Mouse (Mus musculus) forebrain, embryonic 10.5 days (tissue): Measurements from ENCODE around the gene Stab2. TPM values are rescaled to one million over a fixed set of nuclear protein-coding genes. Genes with fewer than 3 reads are reported as not detected.

ENCODE experiments used
- DNase-seq: peaks from one replicate; pipeline ENCODE4 v3.0.0-alpha.2; 2017; ENCODE audit warnings: low spot score; ENCODE audit errors: extremely low spot score
- H3K27ac ChIP-seq: fragments of 300-500 bp; sonication (generic); 2 replicates; pipeline ENCODE4 v1.5.1; 2016; ENCODE audit warnings: mild to moderate bottlenecking
- H3K27me3 ChIP-seq: fragments of 300-500 bp; sonication (generic); 2 replicates; pipeline ENCODE4 v1.6.1; 2016; ENCODE audit warnings: mild to moderate bottlenecking; ENCODE audit not compliant: poor library complexity, severe bottlenecking
- H3K36me3 ChIP-seq: fragments of 300-500 bp; sonication (generic); replicated peaks from 2 replicates; pipeline ENCODE4 v1.6.1; 2016; ENCODE audit warnings: mild to moderate bottlenecking, moderate library complexity
- H3K4me1 ChIP-seq: fragments of 300-500 bp; sonication (generic); 2 replicates; pipeline ENCODE4 v1.6.1; 2016
- H3K4me3 ChIP-seq: fragments of 300-500 bp; sonication (generic); 2 replicates; pipeline ENCODE4 v1.5.1; 2016; ENCODE audit warnings: mild to moderate bottlenecking, moderate library complexity
- H3K9me3 ChIP-seq: fragments of 300-500 bp; sonication (generic); 2 replicates; pipeline ENCODE4 v1.6.1; 2016; ENCODE audit warnings: mild to moderate bottlenecking, moderate library complexity
- whole genome bisulfite sequencing: fragments of 180-500 bp; shearing (Covaris S2); methylation state at CpG from one replicate; pipeline ENCODE4 v1.1.7; 2016; 5-methylcytosine and 5-hydroxymethylcytosine counted together
- polyA plus RNA-seq: library from polyadenylated mRNA; unstranded; fragments of >200 nt; fragmentation: Nextera tagmentation; extraction: Ambion mirVana; gene quantifications from 2 replicates; pipeline ENCODE4 v1.2.1, GENCODE M21; 2016

Gene Stab2
- polyA plus RNA-seq, 1 experiment from 2014 or later, result 0.06 TPM

DNA sequence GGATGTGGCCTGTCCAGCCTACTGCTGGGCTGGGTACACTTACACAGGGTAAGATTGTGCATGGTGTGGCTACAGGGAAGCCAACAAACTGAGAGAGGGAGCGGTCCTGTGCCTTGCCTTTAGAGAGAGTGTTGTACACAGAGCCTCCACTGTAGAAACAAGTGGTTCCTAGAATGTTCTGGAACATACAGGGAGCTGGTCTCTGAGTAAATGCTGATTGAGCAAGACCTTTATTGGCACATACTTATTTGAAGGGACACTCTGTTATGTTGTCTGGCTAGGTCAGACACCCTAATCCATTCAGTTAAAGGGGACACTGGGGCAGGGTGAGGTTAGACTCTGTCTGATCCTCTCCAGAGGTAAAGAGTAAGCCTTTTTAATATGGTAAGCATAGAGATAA, 84.2 kb downstream of the Stab2 start:
- no peaks in the 10 kb centered on the region for H3K9me3 ChIP-seq
- no peak for DNase-seq
- WGBS, result 81% methylated on average over 1 of the region's 1 CpGs
- H3K4me3 ChIP-seq, result no peak overlapping the region
- H3K27ac ChIP-seq, result no peak overlapping the region
- H3K4me1 ChIP-seq, result no peaks in the 10 kb centered on the region
- H3K27me3 ChIP-seq, result no peaks in the 10 kb centered on the region
- no peaks in the 10 kb centered on the region for H3K36me3 ChIP-seq

DNA sequence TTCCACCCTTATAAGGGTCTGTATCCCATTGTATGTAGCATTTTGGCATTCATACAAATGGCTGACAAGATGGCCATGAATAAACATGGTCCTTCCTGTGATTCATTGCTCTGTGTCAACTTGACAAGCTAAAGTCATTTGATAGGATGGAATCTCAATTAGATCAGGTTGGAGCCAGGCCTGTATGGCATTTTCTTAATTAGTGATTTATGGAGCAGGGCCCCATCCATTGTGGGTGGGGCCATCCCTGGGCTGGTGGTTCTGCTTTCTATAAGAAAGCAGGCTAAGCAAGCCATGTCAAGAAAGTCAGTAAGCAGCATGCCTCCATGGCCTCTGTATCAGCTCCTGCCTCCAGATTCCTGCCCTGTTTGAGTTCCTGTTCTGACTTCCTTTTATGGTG, 92.2 kb downstream of the Stab2 start:
- no peak for DNase-seq
- Histone ChIP-seq H3K27me3 (no peaks in the 10 kb centered on the region), H3K9me3 (no peaks in the 10 kb centered on the region), H3K4me1 (no peaks in the 10 kb centered on the region), H3K36me3 (no peaks in the 10 kb centered on the region), H3K4me3 (no peak overlapping the region), H3K27ac (no peak overlapping the region)

DNA sequence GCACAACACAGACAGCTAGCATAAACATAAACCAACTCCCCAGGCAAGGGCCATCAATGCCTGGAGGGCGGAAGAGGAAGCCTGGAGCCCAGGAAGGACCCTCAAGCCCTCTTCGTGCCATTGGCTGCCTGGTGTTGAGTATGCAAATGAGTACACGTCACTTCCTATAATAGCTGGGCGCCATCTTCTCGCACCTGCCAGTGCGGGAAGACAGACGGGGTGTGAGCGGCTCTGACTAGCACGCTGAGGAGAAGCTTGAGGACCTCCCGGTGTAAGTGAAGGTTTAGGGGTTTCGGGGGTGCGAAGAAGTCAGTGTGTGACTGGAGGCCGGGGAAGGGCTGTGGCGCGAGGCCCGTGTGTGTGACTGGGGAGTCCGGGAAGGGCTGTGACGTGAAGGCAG, 99.3 kb downstream of the Stab2 start:
- Histone ChIP-seq H3K4me1 (no peaks in the 10 kb centered on the region), H3K27ac (no peak overlapping the region), H3K4me3 (no peak overlapping the region), H3K36me3 (no peaks in the 10 kb centered on the region), H3K9me3 (no peaks in the 10 kb centered on the region), H3K27me3 (no peaks in the 10 kb centered on the region)
- DNase-seq, result no peak
- 95% methylated on average over 18 of the region's 18 CpGs for WGBS

DNA sequence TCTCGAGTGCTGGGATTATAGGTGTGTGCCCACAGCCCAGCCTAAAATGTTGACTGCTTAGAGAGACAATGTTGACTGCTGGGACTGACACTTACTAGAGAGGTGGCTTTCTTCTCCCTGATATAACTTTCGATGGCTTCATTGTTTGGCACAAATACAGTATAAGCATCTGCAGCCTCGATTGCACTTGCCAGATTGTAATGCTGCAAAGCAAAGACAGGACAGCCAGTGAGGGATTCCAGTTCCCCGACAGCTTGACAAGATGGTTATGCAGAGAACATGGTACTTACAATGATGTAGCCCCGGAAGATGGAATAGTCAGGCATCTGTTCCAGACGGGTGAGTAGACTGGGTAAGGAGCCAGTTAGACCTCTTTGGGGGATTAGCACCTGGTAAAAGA, 100.8 kb downstream of the Stab2 start:
- Histone ChIP-seq H3K27ac (no peak overlapping the region), H3K9me3 (no peaks in the 10 kb centered on the region), H3K27me3 (no peaks in the 10 kb centered on the region), H3K4me1 (no peaks in the 10 kb centered on the region), H3K4me3 (no peak overlapping the region), H3K36me3 (no peaks in the 10 kb centered on the region)
- DNase-seq, result no peak
- WGBS, result 87% methylated on average over 6 of the region's 6 CpGs

DNA sequence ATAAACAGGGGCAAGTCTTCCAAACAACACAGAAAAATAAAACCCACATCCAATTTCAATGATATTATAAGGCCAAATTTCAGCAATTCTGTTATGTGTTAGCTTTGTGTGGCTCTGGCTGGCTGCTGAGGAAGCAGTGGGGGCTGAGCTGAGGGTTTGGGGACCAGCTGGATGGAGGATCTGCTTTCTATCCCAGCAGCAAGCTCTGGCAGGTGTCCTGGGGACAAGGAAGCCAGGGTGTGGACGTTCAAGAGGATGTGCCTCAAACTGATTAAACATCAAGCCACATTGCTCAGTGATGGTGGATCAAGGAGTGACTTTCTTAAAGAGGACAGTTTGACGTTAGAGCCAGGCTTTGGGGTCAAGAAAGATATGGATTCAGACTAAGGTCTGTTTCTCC, 112.3 kb downstream of the Stab2 start:
- no peaks in the 10 kb centered on the region for H3K36me3 ChIP-seq
- 86% methylated on average over 2 of the region's 2 CpGs for WGBS

DNA sequence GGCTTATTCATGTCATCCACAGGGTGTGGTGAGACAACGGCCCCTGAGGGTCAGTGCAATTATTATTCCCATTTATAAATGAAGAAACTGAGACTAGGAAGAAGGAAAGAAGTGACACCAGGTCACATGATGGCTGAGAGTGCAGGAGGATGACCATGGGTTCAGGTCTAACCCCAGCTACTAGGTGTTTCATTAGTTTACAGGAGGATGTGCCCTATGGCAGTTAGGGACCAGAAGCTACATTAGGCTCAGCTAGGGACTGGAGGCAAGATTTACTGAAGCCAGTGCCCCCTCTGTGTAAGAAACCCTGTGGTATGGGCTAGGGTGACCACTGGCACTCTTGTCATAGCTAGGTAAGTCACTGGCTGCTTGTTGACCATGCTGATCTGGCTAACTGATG, 116.8 kb downstream of the Stab2 start:
- 90% methylated on average over 1 of the region's 1 CpGs for WGBS

More for the DNA sequence above, 112.3 kb downstream of the Stab2 start:
- DNase-seq, result no peak
- no peak overlapping the region for H3K4me3 ChIP-seq
- H3K4me1 ChIP-seq, result peaks cover 10% of the 10 kb centered on the region
- H3K9me3 ChIP-seq, result no peaks in the 10 kb centered on the region
- peaks cover 9% of the 10 kb centered on the region for H3K27me3 ChIP-seq
- no peak overlapping the region for H3K27ac ChIP-seq

DNA sequence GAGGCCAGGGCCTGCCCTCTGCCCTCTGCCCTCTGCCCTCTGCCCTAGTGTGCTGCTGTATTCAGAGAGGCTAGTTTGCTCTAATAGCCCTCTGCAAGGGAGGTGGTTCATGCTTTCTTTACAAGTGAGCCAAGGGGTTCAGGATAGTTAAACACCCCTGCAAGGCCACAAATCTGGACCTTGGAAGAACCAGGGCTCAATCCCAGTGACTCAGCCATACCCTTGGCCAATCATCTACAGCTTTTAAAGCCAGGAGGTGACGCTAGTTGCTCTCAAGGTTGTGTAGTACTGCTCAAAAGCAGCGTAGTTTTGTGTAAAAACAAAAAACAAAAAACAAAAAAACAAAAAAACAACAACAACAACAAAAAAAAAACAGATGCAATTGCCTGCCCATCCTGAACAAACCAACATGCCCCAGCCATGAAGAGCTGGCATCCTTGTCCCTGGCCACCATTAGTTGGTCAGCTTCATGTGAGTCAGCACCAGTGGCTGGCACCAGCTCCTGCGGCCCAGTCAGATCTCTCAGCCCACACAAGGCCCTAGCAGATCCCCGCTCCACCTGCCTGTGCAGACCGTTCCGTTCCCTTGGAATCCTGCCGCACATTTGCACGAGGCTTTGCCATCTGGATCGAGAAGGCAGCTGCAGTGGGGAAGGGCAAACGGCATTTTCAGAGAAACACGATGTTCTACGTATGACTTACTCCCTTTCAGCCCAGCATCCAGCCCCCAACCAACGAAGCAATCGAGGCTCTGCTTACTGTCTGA, 117.5 kb downstream of the Stab2 start:
- Histone ChIP-seq H3K36me3 (no peaks in the 10 kb centered on the region), H3K27me3 (no peaks in the 10 kb centered on the region), H3K4me1 (no peaks in the 10 kb centered on the region), H3K4me3 (no peak overlapping the region), H3K27ac (no peak overlapping the region), H3K9me3 (no peaks in the 10 kb centered on the region)
- WGBS, result 91% methylated on average over 14 of the region's 14 CpGs
- DNase-seq, result no peak

More for the DNA sequence above, 116.8 kb downstream of the Stab2 start:
- no peak for DNase-seq
- H3K27me3 ChIP-seq, result peaks cover under 1% of the 10 kb centered on the region; the same call in 1 of the 2 replicates
- H3K36me3 ChIP-seq, result no peaks in the 10 kb centered on the region
- no peak overlapping the region for H3K4me3 ChIP-seq
- no peak overlapping the region for H3K27ac ChIP-seq
- no peaks in the 10 kb centered on the region for H3K9me3 ChIP-seq
- no peaks in the 10 kb centered on the region for H3K4me1 ChIP-seq

DNA sequence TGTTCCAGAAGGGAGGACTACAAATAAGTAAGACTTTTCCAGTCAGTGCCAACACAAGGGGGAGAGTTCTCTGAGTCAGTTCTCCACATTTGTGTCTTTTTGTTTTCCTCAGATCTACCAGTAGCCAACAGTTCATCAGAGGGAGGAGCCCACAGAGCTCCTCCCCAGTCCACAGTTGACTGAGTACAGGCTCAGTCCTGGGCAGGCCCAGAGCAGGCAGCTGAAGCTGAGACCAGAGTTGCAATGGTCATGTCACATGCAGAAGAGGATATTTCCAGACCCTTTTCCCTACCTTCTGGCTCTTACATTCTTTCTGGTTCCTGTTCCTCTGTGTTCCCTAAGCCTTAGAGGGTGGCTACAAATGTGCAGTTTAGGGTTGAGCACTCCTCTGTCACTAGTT, 118.4 kb downstream of the Stab2 start:
- DNase-seq, result no peak
- H3K27me3 ChIP-seq, result no peaks in the 10 kb centered on the region
- no peak overlapping the region for H3K4me3 ChIP-seq
- no peaks in the 10 kb centered on the region for H3K4me1 ChIP-seq
- no peaks in the 10 kb centered on the region for H3K36me3 ChIP-seq
- no peaks in the 10 kb centered on the region for H3K9me3 ChIP-seq
- H3K27ac ChIP-seq, result no peak overlapping the region

DNA sequence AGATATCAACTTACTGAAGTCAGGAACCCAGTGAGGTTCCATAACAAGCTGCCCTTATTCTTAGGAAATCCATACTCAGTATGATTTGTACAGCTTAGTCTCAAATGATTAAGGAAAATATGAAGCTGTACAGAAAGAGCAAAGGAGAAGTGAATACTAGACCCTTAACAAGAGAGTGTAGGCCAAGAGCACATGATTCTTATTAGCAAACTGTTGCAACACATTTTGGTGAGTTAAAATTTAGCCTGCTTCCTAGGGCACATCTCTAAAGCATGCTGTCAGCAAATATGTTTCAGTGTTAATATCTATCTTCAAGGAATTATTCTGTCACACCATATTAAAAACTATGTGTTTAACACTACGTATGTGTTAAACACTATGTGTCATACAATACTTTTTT, 121.4 kb downstream of the Stab2 start:
- no peaks in the 10 kb centered on the region for H3K36me3 ChIP-seq
- DNase-seq, result no peak
- H3K27me3 ChIP-seq, result no peaks in the 10 kb centered on the region
- H3K4me3 ChIP-seq, result no peak overlapping the region
- no peaks in the 10 kb centered on the region for H3K4me1 ChIP-seq
- 95% methylated on average over 1 of the region's 1 CpGs for WGBS
- H3K9me3 ChIP-seq, result no peaks in the 10 kb centered on the region
- no peak overlapping the region for H3K27ac ChIP-seq

DNA sequence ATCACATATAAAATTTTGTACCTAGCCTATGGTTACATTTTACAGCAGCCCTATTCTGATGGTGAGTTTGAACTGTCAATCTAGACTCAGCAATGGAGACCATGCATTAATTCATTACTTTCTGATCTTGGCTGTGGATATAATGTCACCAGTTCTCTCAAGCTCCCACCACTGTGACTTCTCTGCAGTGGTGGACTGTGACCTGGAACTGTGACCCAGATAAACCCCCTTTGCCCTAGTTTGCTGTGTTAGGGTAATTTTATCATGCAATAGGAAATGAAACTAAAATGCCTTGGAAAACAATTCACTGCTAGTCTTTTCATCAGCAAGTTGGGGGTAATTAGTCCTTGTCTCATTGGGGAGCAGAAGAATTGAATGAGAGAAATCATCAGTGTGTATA, 126.4 kb downstream of the Stab2 start:
- Histone ChIP-seq H3K27ac (no peak overlapping the region), H3K36me3 (no peaks in the 10 kb centered on the region), H3K27me3 (no peaks in the 10 kb centered on the region), H3K9me3 (no peaks in the 10 kb centered on the region), H3K4me1 (peaks cover 5% of the 10 kb centered on the region), H3K4me3 (no peak overlapping the region)
- no peak for DNase-seq

DNA sequence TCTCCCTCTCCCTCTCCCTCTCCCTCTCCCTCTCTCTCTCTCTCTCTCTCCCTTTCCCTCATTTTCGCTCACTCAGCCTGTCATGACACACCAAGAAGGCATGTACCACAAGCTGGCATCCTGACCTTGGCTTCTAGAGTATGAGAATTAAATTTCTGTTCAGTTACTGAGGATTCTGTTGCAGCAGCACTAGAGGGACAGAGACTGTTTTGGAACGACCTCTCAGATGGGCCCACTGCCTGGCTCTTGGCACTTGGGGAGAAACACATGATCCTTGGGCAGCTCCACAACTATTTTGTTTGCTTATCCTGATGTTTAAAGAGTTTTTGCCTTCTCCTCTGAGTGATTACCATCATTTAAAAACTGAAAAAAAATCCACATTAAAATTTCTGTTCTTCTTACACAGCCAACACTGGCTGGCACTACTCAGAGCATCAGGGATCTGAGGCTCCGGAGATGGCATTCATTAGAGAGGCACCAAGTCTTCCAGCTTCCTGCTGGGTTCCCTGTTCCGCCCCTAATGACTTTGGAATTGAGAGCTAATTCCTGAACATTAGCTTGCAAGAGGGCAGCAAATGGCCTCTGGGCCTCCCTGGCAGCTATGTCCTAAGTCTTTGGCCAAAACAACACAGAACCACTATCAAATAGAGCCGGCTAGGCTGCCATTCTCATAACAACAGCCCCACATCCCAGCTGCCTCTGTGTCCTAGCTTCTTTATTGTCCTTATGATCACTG, 127.6 kb downstream of the Stab2 start:
- peaks cover 5% of the 10 kb centered on the region for H3K4me1 ChIP-seq
- H3K27ac ChIP-seq, result no peak overlapping the region
- H3K4me3 ChIP-seq, result no peak overlapping the region
- no peaks in the 10 kb centered on the region for H3K36me3 ChIP-seq
- H3K27me3 ChIP-seq, result no peaks in the 10 kb centered on the region
- no peak for DNase-seq
- H3K9me3 ChIP-seq, result no peaks in the 10 kb centered on the region
- 65% methylated on average over 5 of the region's 5 CpGs for WGBS

DNA sequence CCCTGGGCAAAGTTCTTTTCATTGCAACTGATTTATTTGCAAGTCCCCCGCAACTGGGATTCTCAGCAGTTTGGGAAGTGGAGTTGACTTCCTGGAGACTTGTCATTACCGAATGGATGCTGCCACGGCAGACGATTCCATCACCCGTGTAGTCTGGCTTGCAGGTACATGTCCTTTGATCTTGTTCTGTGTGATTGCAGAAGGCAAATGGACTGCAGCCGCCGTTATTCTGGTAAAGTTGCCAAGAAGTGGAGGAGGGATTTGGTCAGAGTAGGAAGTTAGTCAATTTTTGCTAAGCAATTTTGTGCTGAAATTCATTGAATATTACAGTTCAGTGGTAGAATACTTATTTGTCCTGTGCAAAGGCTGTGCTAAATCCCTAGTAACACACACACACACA, 129.1 kb downstream of the Stab2 start:
- WGBS, result 92% methylated on average over 7 of the region's 7 CpGs
- no peaks in the 10 kb centered on the region for H3K27me3 ChIP-seq
- no peaks in the 10 kb centered on the region for H3K9me3 ChIP-seq
- no peak overlapping the region for H3K4me3 ChIP-seq
- no peaks in the 10 kb centered on the region for H3K36me3 ChIP-seq
- no peak overlapping the region for H3K27ac ChIP-seq
- no peak for DNase-seq
- peaks cover 5% of the 10 kb centered on the region for H3K4me1 ChIP-seq

DNA sequence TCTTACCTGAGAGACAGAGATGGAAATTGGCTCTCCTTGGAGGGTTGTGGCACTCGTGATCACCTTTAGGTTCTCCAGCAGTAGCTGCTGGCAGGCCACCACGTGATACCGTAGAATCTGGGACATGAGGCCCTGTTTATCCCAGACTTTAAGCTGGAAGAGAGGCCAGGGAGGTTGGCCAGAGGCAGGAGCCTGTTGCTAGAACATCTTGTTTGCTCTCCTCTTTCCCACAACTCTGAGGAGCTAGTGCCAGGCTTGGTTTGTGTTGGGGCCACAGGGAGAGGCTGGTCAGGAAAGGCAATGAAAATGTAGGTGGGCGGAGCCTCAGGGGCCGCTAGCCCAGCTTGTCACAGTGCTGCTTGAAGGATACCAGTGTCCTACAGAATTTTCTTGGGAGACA, 135.2 kb downstream of the Stab2 start:
- no peaks in the 10 kb centered on the region for H3K9me3 ChIP-seq
- no peak overlapping the region for H3K4me3 ChIP-seq
- H3K4me1 ChIP-seq, result no peaks in the 10 kb centered on the region
- no peak for DNase-seq
- no peaks in the 10 kb centered on the region for H3K36me3 ChIP-seq
- WGBS, result 77% methylated on average over 5 of the region's 5 CpGs
- no peaks in the 10 kb centered on the region for H3K27me3 ChIP-seq
- no peak overlapping the region for H3K27ac ChIP-seq
